Mouse (Mus musculus): ENCODE measurements at regions not wholly inside any gene's neighbourhood (a gene's known extent, or its start where the extent isn't known, plus 50 kb on each side); places are given as distances from the start of the nearest gene placed in this dataset.

GRCm38 (mm10) chr3:134169922-134170321 lies 66.4 kb upstream of the Cxxc4 start:
- DNase-seq: no peak
- H3K4me3 ChIP-seq (ENCODE audit: control insufficient read depth, insufficient read depth, low read length): no peak overlapping the region
- H3K4me1 ChIP-seq (replicated peaks; ENCODE audit: control insufficient read depth, insufficient read depth, low read length): no peaks in the 10 kb centered on the region
- H3K36me3 ChIP-seq (ENCODE audit: control insufficient read depth, insufficient read depth, low read length): no peaks in the 10 kb centered on the region
- H3K27me3 ChIP-seq (ENCODE audit: control insufficient read depth, insufficient read depth, low read length): no peaks in the 10 kb centered on the region
- no peak overlapping the region for H3K27ac ChIP-seq (ENCODE audit: control insufficient read depth, insufficient read depth, low read length)
- WGBS: 37% methylated on average over 1 of the region's 1 CpGs
- TF ChIP-seq CTCF (IDR thresholded peaks at IDR 0.05; ENCODE audit: borderline replicate concordance, control insufficient read depth, extremely low read depth, insufficient read depth, low read length, poor library complexity) (no peak), POLR2A (IDR thresholded peaks at IDR 0.05; ENCODE audit: control insufficient read depth, extremely low read depth, insufficient read depth, low read length, poor library complexity) (no peak)

DNA sequence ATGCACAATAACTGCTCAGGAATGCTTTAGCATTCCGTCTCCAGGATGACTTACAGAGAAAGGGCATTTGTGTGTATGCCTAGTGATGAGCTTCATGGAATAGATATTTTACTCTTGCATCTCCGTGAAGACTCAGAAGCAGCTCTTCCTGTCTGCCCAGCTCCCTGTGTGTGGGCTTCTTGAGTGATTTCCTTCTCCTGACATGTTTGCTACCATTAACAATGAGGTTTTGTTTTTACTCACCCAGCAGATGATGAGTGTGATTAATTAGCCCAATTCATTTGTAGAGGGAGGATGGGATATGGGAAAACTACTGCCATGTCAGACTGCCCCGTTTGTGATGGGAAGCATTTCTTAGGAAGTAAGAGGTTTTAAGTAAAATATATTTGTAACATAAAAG lies 63.9 kb upstream of the Cxxc4 start:
- H3K4me1 ChIP-seq (replicated peaks; ENCODE audit: control insufficient read depth, insufficient read depth, low read length): no peaks in the 10 kb centered on the region
- no peaks in the 10 kb centered on the region for H3K27me3 ChIP-seq (ENCODE audit: control insufficient read depth, insufficient read depth, low read length)
- TF ChIP-seq CTCF (IDR thresholded peaks at IDR 0.05; ENCODE audit: borderline replicate concordance, control insufficient read depth, extremely low read depth, insufficient read depth, low read length, poor library complexity): no peak
- no peak for TF ChIP-seq POLR2A (IDR thresholded peaks at IDR 0.05; ENCODE audit: control insufficient read depth, extremely low read depth, insufficient read depth, low read length, poor library complexity)
- no peak overlapping the region for H3K4me3 ChIP-seq (ENCODE audit: control insufficient read depth, insufficient read depth, low read length)
- H3K36me3 ChIP-seq (ENCODE audit: control insufficient read depth, insufficient read depth, low read length): no peaks in the 10 kb centered on the region
- DNase-seq: no peak
- H3K27ac ChIP-seq (ENCODE audit: control insufficient read depth, insufficient read depth, low read length): no peak overlapping the region
- WGBS: 36% methylated on average over 3 of the region's 3 CpGs

- Histone ChIP-seq H3K27me3 (ENCODE audit: control insufficient read depth, insufficient read depth, low read length) (no peaks in the 10 kb centered on the region), H3K4me1 (replicated peaks; ENCODE audit: control insufficient read depth, insufficient read depth, low read length) (no peaks in the 10 kb centered on the region), H3K36me3 (ENCODE audit: control insufficient read depth, insufficient read depth, low read length) (no peaks in the 10 kb centered on the region), H3K4me3 (ENCODE audit: control insufficient read depth, insufficient read depth, low read length) (no peak overlapping the region), H3K27ac (ENCODE audit: control insufficient read depth, insufficient read depth, low read length) (no peak overlapping the region)
- 85% methylated on average over 7 of the region's 7 CpGs for WGBS
- TF ChIP-seq POLR2A (IDR thresholded peaks at IDR 0.05; ENCODE audit: control insufficient read depth, extremely low read depth, insufficient read depth, low read length, poor library complexity): no peak
- TF ChIP-seq CTCF (IDR thresholded peaks at IDR 0.05; ENCODE audit: borderline replicate concordance, control insufficient read depth, extremely low read depth, insufficient read depth, low read length, poor library complexity): no peak
- DNase-seq: no peak
Observed at GRCm38 (mm10) chr3:134178491-134179054, 57.7 kb upstream of the Cxxc4 start.

DNA sequence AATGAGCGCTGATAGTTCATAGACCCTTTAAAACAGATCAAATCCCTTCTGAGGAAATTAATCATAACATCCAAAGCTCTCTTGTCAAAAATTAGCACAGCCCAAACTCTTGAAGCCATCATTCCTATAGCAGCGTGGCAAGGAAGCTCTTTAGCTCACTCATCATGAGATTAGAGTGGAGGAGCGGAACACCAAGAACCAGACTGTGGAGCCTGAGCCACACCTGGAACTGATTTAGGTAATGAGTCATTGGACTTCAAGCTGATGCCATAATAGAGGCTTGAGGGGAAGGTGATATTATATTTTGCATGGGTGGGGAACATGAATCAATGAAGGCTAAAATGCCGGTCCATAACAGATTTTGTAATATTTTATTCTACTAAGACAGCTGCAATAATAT lies 52.2 kb upstream of the Cxxc4 start:
- no peak for DNase-seq
- no peak overlapping the region for H3K4me3 ChIP-seq (ENCODE audit: control insufficient read depth, insufficient read depth, low read length)
- no peaks in the 10 kb centered on the region for H3K4me1 ChIP-seq (replicated peaks; ENCODE audit: control insufficient read depth, insufficient read depth, low read length)
- no peaks in the 10 kb centered on the region for H3K27me3 ChIP-seq (ENCODE audit: control insufficient read depth, insufficient read depth, low read length)
- 92% methylated on average over 4 of the region's 4 CpGs for WGBS
- H3K27ac ChIP-seq (ENCODE audit: control insufficient read depth, insufficient read depth, low read length): no peak overlapping the region
- TF ChIP-seq POLR2A (IDR thresholded peaks at IDR 0.05; ENCODE audit: control insufficient read depth, extremely low read depth, insufficient read depth, low read length, poor library complexity) (no peak), CTCF (IDR thresholded peaks at IDR 0.05; ENCODE audit: borderline replicate concordance, control insufficient read depth, extremely low read depth, insufficient read depth, low read length, poor library complexity) (no peak)
- no peaks in the 10 kb centered on the region for H3K36me3 ChIP-seq (ENCODE audit: control insufficient read depth, insufficient read depth, low read length)

Measured in thymus, adult 2 months (tissue).